Mouse (Mus musculus) liver (tissue): ENCODE data around the gene Plb1.

Experiments
- DNase-seq: peaks from one replicate; pipeline ENCODE4 v3.0.0-alpha.2; 2020; ENCODE audit warnings: mixed read lengths

The Plb1 gene

GRCm38 (mm10) chr5:32395101-32395892 is 162.8 kb downstream of the Plb1 start:
- no peak for DNase-seq

- no peak for DNase-seq
These were observed 165.2 kb downstream of the Plb1 start for GRCm38 (mm10) chr5:32397719-32398118.

GRCm38 (mm10) chr5:32400926-32401325 is 168.4 kb downstream of the Plb1 start:
- no peak for DNase-seq

- no peak for DNase-seq
These were observed 170.8 kb downstream of the Plb1 start for GRCm38 (mm10) chr5:32403082-32403953.

GRCm38 (mm10) chr5:32405199-32405855 is 172.8 kb downstream of the Plb1 start:
- no peak for DNase-seq

- no peak for DNase-seq
These were observed 176.3 kb downstream of the Plb1 start for GRCm38 (mm10) chr5:32408771-32409170.

- no peak for DNase-seq
These were observed 177.2 kb downstream of the Plb1 start for GRCm38 (mm10) chr5:32409747-32410146.

- no peak for DNase-seq
These were observed 178.6 kb downstream of the Plb1 start for GRCm38 (mm10) chr5:32410954-32411688.

GRCm38 (mm10) chr5:32412186-32412950 is 179.9 kb downstream of the Plb1 start:
- no peak for DNase-seq

- DNase-seq, result no peak
These were observed 180.6 kb downstream of the Plb1 start for GRCm38 (mm10) chr5:32413083-32413482.

GRCm38 (mm10) chr5:32413569-32413968 is 181.1 kb downstream of the Plb1 start:
- no peak for DNase-seq

GRCm38 (mm10) chr5:32414461-32414985 is 182.0 kb downstream of the Plb1 start:
- DNase-seq, result no peak

- no peak for DNase-seq
These were observed 183.0 kb downstream of the Plb1 start for GRCm38 (mm10) chr5:32415554-32415953.
